Mouse (Mus musculus): ENCODE data around the gene Gm15262. TPM values are rescaled to one million over a fixed set of nuclear protein-coding genes. Genes with fewer than 3 reads are reported as not detected.
"Not testable (repeated sequence)": the region's sequence is repeated elsewhere in the genome, so short reads cannot be mapped to it uniquely, and the experiment has no call there.

Gm15262 gene
- polyA plus RNA-seq (2015; fragmentation: Nextera tagmentation; extraction: Ambion mirVana), result not detected in 2 replicates

DNA sequence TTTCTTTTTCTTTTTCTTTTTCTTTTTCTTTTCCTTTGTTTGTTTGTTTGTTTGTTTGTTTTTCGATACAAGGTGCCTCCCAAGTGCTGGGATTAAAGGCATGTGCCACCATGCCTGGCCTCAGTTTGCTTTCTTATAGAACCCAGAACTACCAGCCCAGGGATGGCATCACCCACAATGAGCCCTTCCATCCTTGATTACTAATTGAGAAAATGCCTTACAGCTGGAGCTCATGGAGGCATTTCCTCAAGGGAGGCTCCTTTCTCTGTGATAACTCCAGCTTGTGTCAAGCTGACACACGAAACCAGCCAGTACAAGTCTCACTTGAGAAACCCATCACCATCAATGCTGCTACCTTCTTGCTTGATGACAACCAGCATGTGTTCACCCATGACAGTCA is at the start of gene Gm15262:
Gene Gm15262 (plus strand): TSS at position 301 of the 400 bp plus-strand sequence.
- not testable (repeated sequence) for H3K36me3 ChIP-seq; H3K4me1 ChIP-seq (replicated peaks); H3K9ac ChIP-seq; H3K9me3 ChIP-seq; H3K27ac ChIP-seq (replicated peaks); ATAC-seq (ENCODE audit: low read depth); H3K27me3 ChIP-seq; H3K4me2 ChIP-seq; H3K4me3 ChIP-seq
- WGBS, result 78% methylated on average over 2 of the region's 2 CpGs

DNA sequence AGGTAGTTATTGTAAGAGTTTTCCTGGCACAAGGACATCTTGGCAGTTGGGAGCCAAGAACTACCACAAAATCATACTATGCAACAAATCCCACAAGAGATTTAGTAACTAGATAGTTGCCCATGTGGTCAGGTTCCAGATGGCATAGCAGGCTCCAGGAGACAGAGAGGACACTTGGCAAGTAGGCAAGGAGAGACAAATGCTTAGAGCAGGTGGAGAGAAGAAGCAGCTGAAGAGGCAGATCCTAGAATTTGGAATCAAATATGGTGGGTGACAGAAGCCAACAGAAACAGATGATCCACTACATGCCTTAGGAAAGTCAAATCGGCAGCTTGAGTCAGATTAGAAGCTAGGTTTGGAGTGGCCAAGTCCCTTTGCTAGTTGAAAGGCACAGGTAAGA is 20.9 kb downstream of the Gm15262 start:
- 84% methylated on average over 1 of the region's 1 CpGs for WGBS
- H3K27me3 ChIP-seq, result peaks cover 26% of the 10 kb centered on the region
- no peak overlapping the region for H3K27ac ChIP-seq (replicated peaks)
- no peaks in the 10 kb centered on the region for H3K4me1 ChIP-seq (replicated peaks)
- H3K9ac ChIP-seq, result no peak overlapping the region
- ATAC-seq (ENCODE audit: low read depth), result no peak
- H3K9me3 ChIP-seq, result no peaks in the 10 kb centered on the region
- H3K4me3 ChIP-seq, result no peak overlapping the region
- no peaks in the 10 kb centered on the region for H3K36me3 ChIP-seq
- H3K4me2 ChIP-seq, result no peak overlapping the region

DNA sequence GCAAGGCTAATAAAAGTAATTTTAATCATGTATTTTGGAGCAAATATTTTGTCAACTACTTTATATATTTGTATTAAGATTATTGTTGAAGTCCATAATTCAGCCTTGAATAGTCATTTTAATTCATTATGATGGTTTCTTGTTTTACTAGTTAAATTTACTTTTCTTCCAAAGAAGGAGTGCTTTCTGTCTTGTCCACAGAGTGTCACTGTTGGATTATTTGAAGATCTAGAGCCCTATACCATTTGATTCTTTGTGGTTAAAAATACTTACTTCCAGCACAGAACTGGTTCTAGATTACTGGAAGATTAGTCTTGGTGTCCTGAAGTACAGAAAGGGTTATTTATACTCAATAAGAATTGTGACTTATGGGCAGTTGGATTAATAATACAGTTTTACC is 29.2 kb downstream of the Gm15262 start:
- Histone ChIP-seq H3K36me3 (no peaks in the 10 kb centered on the region), H3K4me1 (replicated peaks) (no peaks in the 10 kb centered on the region), H3K27me3 (no peaks in the 10 kb centered on the region), H3K27ac (replicated peaks) (no peak overlapping the region), H3K9me3 (no peaks in the 10 kb centered on the region), H3K4me2 (no peak overlapping the region), H3K9ac (no peak overlapping the region), H3K4me3 (no peak overlapping the region)
- no peak for ATAC-seq (ENCODE audit: low read depth)

DNA sequence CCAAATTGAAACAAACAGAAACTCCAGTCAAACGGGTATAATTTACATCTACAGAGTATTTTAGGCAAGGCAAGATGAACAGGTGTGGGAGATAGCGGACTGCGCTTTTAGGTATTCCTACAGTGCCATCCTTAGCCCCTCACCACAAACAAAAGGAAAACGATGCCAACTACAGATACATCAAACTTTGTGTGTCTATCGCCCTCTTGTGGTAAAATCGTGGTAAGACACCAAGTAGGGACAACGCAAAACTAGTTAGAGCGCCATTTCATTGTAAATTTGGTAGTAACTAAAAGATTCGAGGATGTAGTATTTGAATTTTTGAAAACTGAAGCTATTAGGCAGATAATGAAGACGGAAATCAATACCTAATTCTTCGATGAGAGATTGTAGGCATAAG is 83.7 kb downstream of the Gm15262 start:
- 45% methylated on average over 11 of the region's 11 CpGs for WGBS
- H3K36me3 ChIP-seq, result no peaks in the 10 kb centered on the region
- no peak for ATAC-seq (ENCODE audit: low read depth)
- no peak overlapping the region for H3K9ac ChIP-seq
- H3K27me3 ChIP-seq, result peaks cover 28% of the 10 kb centered on the region
- H3K4me1 ChIP-seq (replicated peaks), result no peaks in the 10 kb centered on the region
- no peak overlapping the region for H3K27ac ChIP-seq (replicated peaks)
- no peak overlapping the region for H3K4me3 ChIP-seq
- no peak overlapping the region for H3K4me2 ChIP-seq
- H3K9me3 ChIP-seq, result no peaks in the 10 kb centered on the region

DNA sequence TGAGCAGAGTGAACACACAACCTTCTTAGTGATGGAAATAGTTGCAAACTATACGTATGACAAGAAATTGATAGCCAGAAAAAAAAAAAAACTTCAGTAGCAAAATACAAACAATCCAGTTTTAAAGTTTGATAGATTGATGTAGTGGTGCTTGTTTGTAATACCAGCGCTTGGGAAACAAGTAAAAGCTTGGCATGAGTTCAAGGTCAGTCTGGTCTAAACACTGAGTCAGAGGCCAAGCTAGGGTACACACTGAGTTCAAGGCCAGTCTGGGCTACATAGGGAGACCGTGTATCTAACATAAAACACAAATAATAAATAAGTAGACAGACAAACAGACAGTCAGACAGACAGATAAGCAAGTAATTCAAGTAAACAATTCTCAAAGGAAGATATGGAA is 84.2 kb downstream of the Gm15262 start:
- WGBS, result 67% methylated on average over 3 of the region's 3 CpGs
- Histone ChIP-seq H3K36me3 (no peaks in the 10 kb centered on the region), H3K9ac (no peak overlapping the region), H3K4me2 (no peak overlapping the region), H3K27me3 (peaks cover 25% of the 10 kb centered on the region), H3K4me1 (replicated peaks) (no peaks in the 10 kb centered on the region), H3K4me3 (no peak overlapping the region), H3K27ac (replicated peaks) (no peak overlapping the region), H3K9me3 (no peaks in the 10 kb centered on the region)
- no peak for ATAC-seq (ENCODE audit: low read depth)

DNA sequence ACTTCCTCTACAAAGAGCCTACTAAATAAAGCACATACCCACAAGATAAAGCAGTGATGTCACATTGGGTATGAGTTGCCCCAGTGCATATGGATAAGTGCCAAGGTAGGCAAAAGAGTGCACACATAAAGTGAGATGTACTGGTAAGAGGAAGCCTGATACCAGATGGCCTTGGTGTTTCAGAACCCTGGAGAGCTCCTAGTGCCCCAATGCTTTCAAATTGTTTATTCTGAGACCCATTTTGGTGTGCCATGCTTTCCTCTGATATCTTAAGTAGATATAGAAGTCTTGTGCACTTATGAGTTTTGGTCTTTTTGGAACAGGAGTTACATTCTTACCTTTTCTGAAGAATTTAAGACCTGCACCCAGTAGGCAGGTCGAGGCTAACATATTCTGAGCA is 88.3 kb downstream of the Gm15262 start:
- ATAC-seq (ENCODE audit: low read depth), result no peak
- 60% methylated on average over 1 of the region's 1 CpGs for WGBS

DNA sequence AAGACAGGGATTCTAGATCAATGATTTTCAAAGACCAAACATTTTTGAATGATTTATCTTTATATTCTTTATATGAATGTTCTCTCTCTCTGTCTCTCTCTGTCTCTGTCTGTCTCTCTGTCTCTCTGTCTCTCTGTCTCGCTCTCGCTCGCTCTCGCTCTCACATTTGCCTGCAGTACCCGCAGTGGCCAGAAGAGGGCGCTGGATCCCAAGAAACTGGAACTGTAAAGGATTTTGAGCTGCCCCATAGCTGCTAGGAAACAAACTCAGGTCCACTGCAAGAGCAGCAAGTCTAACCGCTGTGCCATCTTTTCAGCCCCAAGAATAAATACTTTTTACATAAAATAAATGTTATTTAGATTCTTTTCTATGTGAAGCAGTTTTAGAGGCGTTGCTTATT is 98.5 kb downstream of the Gm15262 start:
- no peaks in the 10 kb centered on the region for H3K9me3 ChIP-seq
- no peak for ATAC-seq (ENCODE audit: low read depth)
- no peak overlapping the region for H3K27ac ChIP-seq (replicated peaks)
- H3K4me1 ChIP-seq (replicated peaks), result no peaks in the 10 kb centered on the region
- H3K27me3 ChIP-seq, result peaks cover 17% of the 10 kb centered on the region
- H3K36me3 ChIP-seq, result no peaks in the 10 kb centered on the region
- no peak overlapping the region for H3K9ac ChIP-seq
- H3K4me3 ChIP-seq, result no peak overlapping the region
- H3K4me2 ChIP-seq, result no peak overlapping the region
- WGBS, result 42% methylated on average over 8 of the region's 8 CpGs

More for the DNA sequence above, 88.3 kb downstream of the Gm15262 start:
- Histone ChIP-seq H3K4me2 (no peak overlapping the region), H3K27ac (replicated peaks) (no peak overlapping the region), H3K4me1 (replicated peaks) (no peaks in the 10 kb centered on the region), H3K9ac (no peak overlapping the region), H3K36me3 (no peaks in the 10 kb centered on the region), H3K9me3 (no peaks in the 10 kb centered on the region), H3K27me3 (peaks cover 19% of the 10 kb centered on the region), H3K4me3 (no peak overlapping the region)

DNA sequence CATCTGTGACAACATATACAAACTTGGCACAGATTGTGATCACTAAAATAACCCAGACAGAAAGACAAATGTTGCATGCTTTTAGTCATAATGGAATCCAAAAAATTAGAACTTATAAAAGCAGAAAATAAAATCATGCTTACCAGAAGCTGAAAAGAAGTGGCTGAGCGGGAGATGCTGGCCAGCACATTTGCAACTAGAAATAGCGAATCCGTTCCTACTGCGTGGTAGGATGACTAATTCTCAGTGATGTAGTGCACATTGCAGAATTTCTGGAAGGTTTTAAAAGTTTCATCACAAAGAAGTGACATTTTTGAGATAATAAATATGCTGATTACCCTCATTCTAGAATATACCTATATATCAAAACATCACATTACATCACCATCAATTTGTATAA is 100.7 kb downstream of the Gm15262 start:
- Histone ChIP-seq H3K4me3 (no peak overlapping the region), H3K9ac (no peak overlapping the region), H3K4me2 (no peak overlapping the region), H3K4me1 (replicated peaks) (no peaks in the 10 kb centered on the region), H3K27me3 (peaks cover 16% of the 10 kb centered on the region), H3K36me3 (no peaks in the 10 kb centered on the region), H3K27ac (replicated peaks) (no peak overlapping the region), H3K9me3 (no peaks in the 10 kb centered on the region)
- ATAC-seq (ENCODE audit: low read depth), result no peak
- 92% methylated on average over 4 of the region's 4 CpGs for WGBS

DNA sequence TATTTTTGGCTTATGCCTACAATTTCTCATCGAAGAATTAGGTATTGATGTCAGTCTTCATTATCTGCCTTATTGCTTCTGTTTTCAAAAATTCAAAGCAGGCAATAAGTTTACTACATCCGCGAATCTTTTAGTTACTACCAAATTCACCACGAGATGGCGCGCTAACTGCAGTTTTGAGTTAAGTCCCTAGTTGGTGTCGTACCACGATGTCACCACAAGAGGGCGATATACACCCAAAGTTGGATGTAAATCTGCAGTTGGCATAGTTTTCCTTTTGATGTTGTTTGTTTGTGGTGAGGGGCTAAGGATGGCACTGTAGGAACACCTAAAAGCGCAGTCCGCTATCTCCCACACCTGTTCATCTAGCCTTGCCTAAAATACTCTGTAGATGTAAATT is 111.9 kb downstream of the Gm15262 start:
- 26% methylated on average over 11 of the region's 11 CpGs for WGBS
- Histone ChIP-seq H3K9ac (no peak overlapping the region), H3K27ac (replicated peaks) (no peak overlapping the region), H3K27me3 (peaks cover 15% of the 10 kb centered on the region), H3K36me3 (no peaks in the 10 kb centered on the region), H3K4me2 (no peak overlapping the region), H3K9me3 (peaks cover 2% of the 10 kb centered on the region; the same call in 1 of the 2 replicates), H3K4me3 (no peak overlapping the region), H3K4me1 (replicated peaks) (no peaks in the 10 kb centered on the region)
- ATAC-seq (ENCODE audit: low read depth), result no peak

DNA sequence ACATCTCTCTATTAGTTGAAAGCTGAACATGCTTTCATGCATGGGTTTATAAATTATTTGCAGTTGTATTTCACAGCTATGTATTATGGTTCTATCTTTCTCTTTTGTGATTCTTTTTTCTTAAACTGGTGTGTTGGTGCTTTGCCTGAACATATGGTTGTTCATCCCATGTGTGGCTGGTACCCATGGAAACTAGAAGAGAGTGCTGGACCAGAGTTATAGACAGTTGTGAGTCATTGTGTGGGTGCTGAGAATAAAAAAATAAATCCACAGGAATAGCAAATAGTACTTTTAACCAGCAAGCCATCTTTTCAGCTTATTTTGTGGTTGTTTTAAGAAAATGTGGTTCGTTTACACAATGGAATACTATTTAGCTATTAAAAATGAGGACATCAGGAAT is 123.9 kb downstream of the Gm15262 start:
- no peak overlapping the region for H3K4me2 ChIP-seq

More for the DNA sequence above, 123.9 kb downstream of the Gm15262 start:
- Histone ChIP-seq H3K27me3 (peaks cover 8% of the 10 kb centered on the region), H3K27ac (replicated peaks) (no peak overlapping the region), H3K4me1 (replicated peaks) (no peaks in the 10 kb centered on the region), H3K9ac (no peak overlapping the region), H3K4me3 (no peak overlapping the region), H3K9me3 (no peaks in the 10 kb centered on the region), H3K36me3 (no peaks in the 10 kb centered on the region)
- ATAC-seq (ENCODE audit: low read depth), result no peak
- WGBS, result 76% methylated on average over 1 of the region's 1 CpGs

Other genes with a start within 250 kb of the Gm15262 start
- 1.2 and 1.5 TPM in 2 replicates for gene Scml2, start 170.3 kb upstream of the Gm15262 start, polyA plus RNA-seq (2015; fragmentation: Nextera tagmentation; extraction: Ambion mirVana)